Mouse (Mus musculus) lung, embryonic 15.5 days (tissue): ENCODE results near the gene Eno1. TPM values are rescaled to one million over a fixed set of nuclear protein-coding genes. Genes with fewer than 3 reads are reported as not detected.
A peak's percentile ranks its signal among the peaks of the same experiment; 100 is the strongest.

Experiments used
- ATAC-seq: fragments of 200-750 bp; cut with Nextera tagmentation; 2 replicates; pipeline ENCODE4 v1.8.0; 2017; ENCODE audit warnings: moderate number of reproducible peaks, borderline replicate concordance; ENCODE audit not compliant: low FRiP score, low TSS enrichment; ENCODE audit errors: extremely low read depth
- H3K27ac ChIP-seq: fragments of 300-500 bp; sonication (generic); 2 replicates; pipeline ENCODE4 v1.5.1; 2015; ENCODE audit warnings: moderate library complexity, mild to moderate bottlenecking, inconsistent platforms
- H3K27me3 ChIP-seq: fragments of 300-500 bp; sonication (generic); 2 replicates; pipeline ENCODE4 v1.6.1; 2015; ENCODE audit warnings: inconsistent platforms
- H3K36me3 ChIP-seq: fragments of 300-500 bp; sonication (generic); 2 replicates; pipeline ENCODE4 v1.6.1; 2015; ENCODE audit warnings: inconsistent platforms
- H3K4me1 ChIP-seq: fragments of 300-500 bp; sonication (generic); 2 replicates; pipeline ENCODE4 v1.6.1; 2015; ENCODE audit warnings: inconsistent platforms
- H3K4me2 ChIP-seq: fragments of 300-500 bp; sonication (generic); 2 replicates; pipeline ENCODE4 v1.6.1; 2015; ENCODE audit warnings: inconsistent platforms, mild to moderate bottlenecking, moderate library complexity
- H3K4me3 ChIP-seq: fragments of 300-500 bp; sonication (generic); 2 replicates; pipeline ENCODE4 v1.5.1; 2015; ENCODE audit warnings: mild to moderate bottlenecking, inconsistent platforms
- H3K9ac ChIP-seq: fragments of 300-500 bp; sonication (generic); 2 replicates; pipeline ENCODE4 v1.6.1; 2015; ENCODE audit warnings: inconsistent platforms
- H3K9me3 ChIP-seq: fragments of 300-500 bp; sonication (generic); 2 replicates; pipeline ENCODE4 v1.6.1; 2016; ENCODE audit warnings: inconsistent platforms
- WGBS: fragments of 180-500 bp; shearing (Covaris S2); methylation state at CpG from one replicate; pipeline ENCODE4 v1.1.7; 2015; 5-methylcytosine and 5-hydroxymethylcytosine counted together
- polyA plus RNA-seq: library from polyadenylated mRNA; unstranded; fragments of >200 nt; fragmentation: Nextera tagmentation; extraction: Ambion mirVana; gene quantifications from 2 replicates; pipeline ENCODE4 v1.2.1, GENCODE M21; 2015

Eno1 gene
- polyA plus RNA-seq, 1 experiment from 2014 or later: 1,793 TPM

- H3K4me3 ChIP-seq: no peak overlapping the region
- 32% methylated on average over 5 of the region's 5 CpGs for WGBS
- no peak overlapping the region for H3K4me2 ChIP-seq
- no peaks in the 10 kb centered on the region for H3K9me3 ChIP-seq
- H3K27me3 ChIP-seq: no peaks in the 10 kb centered on the region
- H3K4me1 ChIP-seq: peaks cover 9% of the 10 kb centered on the region
- H3K27ac ChIP-seq: no peak overlapping the region
- no peak for ATAC-seq
- H3K9ac ChIP-seq: no peak overlapping the region
- H3K36me3 ChIP-seq: no peaks in the 10 kb centered on the region
Measured at GRCm38 (mm10) chr4:150213910-150214309, 22.6 kb upstream of the Eno1 start.

- Histone ChIP-seq H3K4me1 (peaks cover 18% of the 10 kb centered on the region), H3K4me2 (no peak overlapping the region), H3K4me3 (no peak overlapping the region), H3K27ac (no peak overlapping the region), H3K9ac (no peak overlapping the region), H3K36me3 (no peaks in the 10 kb centered on the region), H3K9me3 (no peaks in the 10 kb centered on the region), H3K27me3 (no peaks in the 10 kb centered on the region)
- 69% methylated on average over 6 of the region's 6 CpGs for WGBS
- ATAC-seq: no peak
Measured at GRCm38 (mm10) chr4:150216423-150216822, 20.1 kb upstream of the Eno1 start.

- no peak for ATAC-seq
- Histone ChIP-seq H3K4me3 (no peak overlapping the region), H3K4me1 (peaks cover 18% of the 10 kb centered on the region), H3K27me3 (no peaks in the 10 kb centered on the region), H3K9ac (no peak overlapping the region), H3K36me3 (no peaks in the 10 kb centered on the region), H3K27ac (no peak overlapping the region), H3K4me2 (no peak overlapping the region), H3K9me3 (no peaks in the 10 kb centered on the region)
- 55% methylated on average over 5 of the region's 5 CpGs for WGBS
Measured at GRCm38 (mm10) chr4:150217042-150217554, 19.4 kb upstream of the Eno1 start.

GRCm38 (mm10) chr4:150217935-150218334 is 18.6 kb upstream of the Eno1 start:
- no peaks in the 10 kb centered on the region for H3K36me3 ChIP-seq
- no peaks in the 10 kb centered on the region for H3K27me3 ChIP-seq
- peaks cover 16% of the 10 kb centered on the region for H3K4me1 ChIP-seq
- no peaks in the 10 kb centered on the region for H3K9me3 ChIP-seq
- no peak overlapping the region for H3K4me2 ChIP-seq
- WGBS: 92% methylated on average over 1 of the region's 1 CpGs
- no peak overlapping the region for H3K4me3 ChIP-seq
- no peak overlapping the region for H3K9ac ChIP-seq
- H3K27ac ChIP-seq: no peak overlapping the region
- ATAC-seq: no peak

- Histone ChIP-seq H3K27ac (no peak overlapping the region), H3K9me3 (no peaks in the 10 kb centered on the region), H3K4me2 (no peak overlapping the region), H3K36me3 (no peaks in the 10 kb centered on the region), H3K27me3 (no peaks in the 10 kb centered on the region), H3K4me3 (no peak overlapping the region), H3K9ac (no peak overlapping the region), H3K4me1 (peaks cover 9% of the 10 kb centered on the region)
- no peak for ATAC-seq
- WGBS: 68% methylated on average over 9 of the region's 9 CpGs
Measured at GRCm38 (mm10) chr4:150219501-150220292, 16.8 kb upstream of the Eno1 start.

- WGBS: 17% methylated on average over 11 of the region's 11 CpGs
- no peak overlapping the region for H3K27ac ChIP-seq
- peak overlapping the region; percentile 53 for H3K4me2 ChIP-seq
- H3K9ac ChIP-seq: 0 out of 2 replicates have a peak overlapping the region, but pooled peaks have one; percentile 18
- ATAC-seq: peak; percentile 71
- H3K36me3 ChIP-seq: no peaks in the 10 kb centered on the region
- H3K4me3 ChIP-seq: peak overlapping the region; percentile 23
- H3K27me3 ChIP-seq: no peaks in the 10 kb centered on the region
- H3K9me3 ChIP-seq: no peaks in the 10 kb centered on the region
- peaks cover 9% of the 10 kb centered on the region for H3K4me1 ChIP-seq
Measured at GRCm38 (mm10) chr4:150220584-150220983, 15.9 kb upstream of the Eno1 start.

- no peaks in the 10 kb centered on the region for H3K9me3 ChIP-seq
- no peak for ATAC-seq
- H3K27ac ChIP-seq: no peak overlapping the region
- peak overlapping the region; percentile 53 for H3K4me2 ChIP-seq
- H3K4me3 ChIP-seq: no peak overlapping the region; the same call in 1 of the 2 replicates
- no peaks in the 10 kb centered on the region for H3K36me3 ChIP-seq
- H3K27me3 ChIP-seq: no peaks in the 10 kb centered on the region
- WGBS: 44% methylated on average over 10 of the region's 10 CpGs
- H3K9ac ChIP-seq: no peak overlapping the region
- H3K4me1 ChIP-seq: peaks cover 9% of the 10 kb centered on the region
Measured at GRCm38 (mm10) chr4:150221017-150221640, 15.4 kb upstream of the Eno1 start.

GRCm38 (mm10) chr4:150223830-150224229 is 12.7 kb upstream of the Eno1 start:
- WGBS: 77% methylated on average over 4 of the region's 4 CpGs
- no peak for ATAC-seq
- Histone ChIP-seq H3K4me3 (no peak overlapping the region), H3K9ac (no peak overlapping the region), H3K36me3 (no peaks in the 10 kb centered on the region), H3K27me3 (no peaks in the 10 kb centered on the region), H3K9me3 (no peaks in the 10 kb centered on the region), H3K4me2 (no peak overlapping the region), H3K4me1 (peaks cover 9% of the 10 kb centered on the region), H3K27ac (no peak overlapping the region)

- Histone ChIP-seq H3K36me3 (no peaks in the 10 kb centered on the region), H3K27ac (no peak overlapping the region), H3K27me3 (no peaks in the 10 kb centered on the region), H3K9me3 (no peaks in the 10 kb centered on the region), H3K9ac (no peak overlapping the region), H3K4me2 (no peak overlapping the region), H3K4me1 (peaks cover 8% of the 10 kb centered on the region), H3K4me3 (no peak overlapping the region)
- ATAC-seq: no peak
- WGBS: 69% methylated on average over 1 of the region's 1 CpGs
Measured at GRCm38 (mm10) chr4:150225700-150226099, 10.8 kb upstream of the Eno1 start.

GRCm38 (mm10) chr4:150226818-150227688 is 9.5 kb upstream of the Eno1 start:
- Histone ChIP-seq H3K27ac (peak overlapping the region; percentile 38; the same call in 1 of the 2 replicates), H3K9ac (no peak overlapping the region), H3K27me3 (no peaks in the 10 kb centered on the region), H3K4me1 (peaks cover 16% of the 10 kb centered on the region), H3K36me3 (no peaks in the 10 kb centered on the region), H3K4me2 (no peak overlapping the region), H3K4me3 (no peak overlapping the region), H3K9me3 (no peaks in the 10 kb centered on the region)
- 55% methylated on average over 7 of the region's 7 CpGs for WGBS
- no peak for ATAC-seq

GRCm38 (mm10) chr4:150228581-150229348 is 7.8 kb upstream of the Eno1 start:
- H3K27ac ChIP-seq: no peak overlapping the region
- no peak overlapping the region for H3K4me3 ChIP-seq
- 34% methylated on average over 7 of the region's 7 CpGs for WGBS
- H3K4me2 ChIP-seq: no peak overlapping the region
- no peaks in the 10 kb centered on the region for H3K9me3 ChIP-seq
- H3K36me3 ChIP-seq: no peaks in the 10 kb centered on the region
- peaks cover 17% of the 10 kb centered on the region for H3K4me1 ChIP-seq
- H3K27me3 ChIP-seq: no peaks in the 10 kb centered on the region
- ATAC-seq: no peak
- H3K9ac ChIP-seq: no peak overlapping the region
